Mouse (Mus musculus) heart, embryonic 14.5 days (tissue): ENCODE data around the gene Rras. TPM values are rescaled to one million over a fixed set of nuclear protein-coding genes. Genes with fewer than 3 reads are reported as not detected.

Experiments
- ATAC-seq: fragments of 200-750 bp; cut with Nextera tagmentation; 2 replicates; pipeline ENCODE4 v1.8.0; 2017; ENCODE audit warnings: low read depth, moderate TSS enrichment; ENCODE audit not compliant: insufficient number of reproducible peaks, insufficient read depth, low FRiP score
- H3K27ac ChIP-seq, 2 experiments: fragments of 200-500 bp in 1 of 2; fragments of 300-500 bp in 1 of 2; sonication (generic) in 1 of 2; replicated peaks in 1 of 2; 2 replicates each; pipeline ENCODE4 v1.5.1; 2012 to 2014; ENCODE audit warnings: low read depth in 2 of 2, low read length in 2 of 2, control low read depth in 1 of 2, mild to moderate bottlenecking in 1 of 2, mixed read lengths in 1 of 2; ENCODE audit not compliant: control insufficient read depth in 1 of 2, insufficient read depth in 1 of 2
- H3K27me3 ChIP-seq: fragments of 300-500 bp; sonication (generic); 2 replicates; pipeline ENCODE4 v1.6.1; 2014; ENCODE audit warnings: mild to moderate bottlenecking, low read length, control low read depth; ENCODE audit not compliant: control insufficient read depth, insufficient read depth
- H3K36me3 ChIP-seq: fragments of 300-500 bp; sonication (generic); 2 replicates; pipeline ENCODE4 v1.6.1; 2014; ENCODE audit warnings: mild to moderate bottlenecking, control low read depth, low read length, mixed read lengths; ENCODE audit not compliant: control insufficient read depth, insufficient read depth
- H3K4me1 ChIP-seq, 2 experiments: fragments of 200-500 bp in 1 of 2; fragments of 300-500 bp in 1 of 2; sonication (generic) in 1 of 2; 2 replicates each; pipeline ENCODE4 v1.6.1; 2012 to 2014; ENCODE audit warnings: low read length in 2 of 2, control low read depth in 1 of 2, mixed read lengths in 1 of 2; ENCODE audit not compliant: control insufficient read depth in 2 of 2, insufficient read depth in 2 of 2
- H3K4me2 ChIP-seq: fragments of 300-500 bp; sonication (generic); 2 replicates; pipeline ENCODE4 v1.6.1; 2014; ENCODE audit warnings: mild to moderate bottlenecking, low read length
- H3K4me3 ChIP-seq, 2 experiments: fragments of 200-500 bp in 1 of 2; fragments of 300-500 bp in 1 of 2; sonication (generic) in 1 of 2; 2 replicates each; pipeline ENCODE4 v1.5.1; 2012 to 2014; ENCODE audit warnings: low read length in 2 of 2, mild to moderate bottlenecking in 2 of 2, control low read depth in 1 of 2, low read depth in 1 of 2, moderate library complexity in 1 of 2; ENCODE audit not compliant: control insufficient read depth in 1 of 2, insufficient read depth in 1 of 2
- H3K9ac ChIP-seq: fragments of 300-500 bp; sonication (generic); 2 replicates; pipeline ENCODE4 v1.6.1; 2014; ENCODE audit warnings: mild to moderate bottlenecking, low read length
- H3K9me3 ChIP-seq: fragments of 300-500 bp; sonication (generic); 2 replicates; pipeline ENCODE4 v1.6.1; 2016; ENCODE audit warnings: low read length, control low read depth; ENCODE audit not compliant: control insufficient read depth
- WGBS: fragments of 180-500 bp; shearing (Covaris S2); extraction: QIAGEN DNeasy Blood & Tissue Kit; methylation state at CpG from one replicate; pipeline ENCODE4 v1.1.7; 2014; 5-methylcytosine and 5-hydroxymethylcytosine counted together
- polyA plus RNA-seq: library from polyadenylated mRNA; unstranded; fragments of >200 nt; fragmentation: Nextera tagmentation; extraction: Ambion mirVana; gene quantifications from 2 replicates; pipeline ENCODE4 v1.2.1, GENCODE M21; 2014

Gene Rras
- polyA plus RNA-seq, 1 experiment from 2014 or later = 108 TPM

DNA sequence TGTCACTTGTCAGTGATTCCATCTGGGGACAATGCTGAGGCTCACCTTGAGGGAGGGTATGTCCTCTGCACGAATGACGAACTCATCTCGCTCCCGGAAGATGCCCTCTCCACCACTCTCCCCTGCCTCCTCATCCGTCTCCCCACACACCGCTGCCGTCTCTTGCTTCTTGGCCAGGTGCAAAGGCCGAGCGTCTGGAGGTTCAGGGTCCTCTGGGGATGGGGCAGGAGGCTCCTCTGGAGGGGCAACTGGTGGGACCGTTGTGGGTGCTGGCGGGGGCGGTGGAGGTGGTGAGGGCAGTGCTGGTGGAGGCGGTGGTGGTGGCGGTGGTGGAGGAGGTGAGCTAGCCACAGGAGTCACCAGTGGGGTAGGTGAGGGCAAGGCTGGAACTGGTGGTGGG lies 25.5 kb downstream of the Rras start:
- no peak overlapping the region for H3K9ac ChIP-seq
- H3K36me3 ChIP-seq = peaks cover 100% of the 10 kb centered on the region
- H3K27me3 ChIP-seq = no peaks in the 10 kb centered on the region
- ATAC-seq = no peak
- no peaks in the 10 kb centered on the region for H3K4me1 ChIP-seq
- H3K27ac ChIP-seq = no peak overlapping the region
- H3K9me3 ChIP-seq = no peaks in the 10 kb centered on the region
- H3K4me3 ChIP-seq = no peak overlapping the region
- H3K4me2 ChIP-seq = no peak overlapping the region
- WGBS = 97% methylated on average over 14 of the region's 14 CpGs

DNA sequence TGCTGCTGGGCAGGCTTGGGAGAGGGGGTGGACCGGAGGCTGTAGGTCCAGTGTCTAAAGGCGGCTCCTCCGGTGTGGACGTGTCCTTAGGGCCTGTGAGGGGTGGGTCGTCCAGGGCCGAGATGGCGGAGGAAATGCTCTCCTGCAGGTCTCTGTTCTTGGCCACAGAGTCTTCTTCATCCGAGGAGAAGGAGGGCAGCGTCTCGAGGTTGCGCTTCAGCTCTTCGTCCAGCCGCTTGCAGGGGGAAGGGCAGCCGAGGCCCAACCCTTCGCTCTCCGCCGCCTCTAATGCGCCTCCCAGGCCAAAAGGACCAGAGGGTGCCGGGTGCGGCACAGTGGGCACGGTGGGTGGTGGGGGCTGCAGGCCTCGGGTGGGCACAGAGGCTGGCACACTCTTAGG lies 28.0 kb downstream of the Rras start:
- Histone ChIP-seq H3K27ac (no peak overlapping the region), H3K4me1 (0 out of 4 replicates have a peak, but pooled peaks cover 0 to 2% of the 10 kb centered on the region in 2 experiments), H3K4me3 (no peak overlapping the region), H3K9me3 (no peaks in the 10 kb centered on the region), H3K9ac (no peak overlapping the region), H3K27me3 (no peaks in the 10 kb centered on the region), H3K36me3 (peaks cover 100% of the 10 kb centered on the region), H3K4me2 (no peak overlapping the region)
- WGBS = 95% methylated on average over 22 of the region's 22 CpGs
- ATAC-seq = no peak

DNA sequence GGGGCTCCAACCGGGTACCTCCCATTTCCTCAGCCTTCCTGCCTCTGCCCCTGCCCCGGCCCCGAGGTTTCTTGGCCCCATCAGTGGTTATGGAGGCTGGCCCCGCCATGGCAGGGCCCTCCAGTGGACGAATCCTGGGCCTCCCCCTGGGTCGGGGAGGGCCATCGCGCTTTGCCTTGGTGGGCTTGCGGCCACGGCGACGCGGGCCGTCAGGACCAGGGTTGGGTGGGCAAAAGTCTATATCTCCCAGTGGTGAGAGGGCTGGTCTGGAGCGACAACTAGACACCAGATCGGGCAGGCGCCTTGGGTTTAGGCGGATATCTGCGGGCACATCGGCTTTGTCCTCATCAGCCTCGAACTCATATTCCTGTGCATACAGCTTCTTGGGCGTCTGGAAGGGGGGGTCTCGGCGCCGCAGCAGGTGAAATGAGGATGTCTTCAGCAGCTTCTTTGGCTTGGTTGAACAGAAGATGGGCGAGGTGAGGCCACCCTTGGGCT lies 29.1 kb downstream of the Rras start:
- Histone ChIP-seq H3K36me3 (peaks cover 89% of the 10 kb centered on the region), H3K9ac (no peak overlapping the region), H3K4me1 (peaks cover 7 to 13% of the 10 kb centered on the region in 2 experiments; a peak in 3 of 4 replicates), H3K27ac (no peak overlapping the region), H3K4me3 (no peak overlapping the region), H3K4me2 (no peak overlapping the region), H3K27me3 (no peaks in the 10 kb centered on the region), H3K9me3 (no peaks in the 10 kb centered on the region)
- no peak for ATAC-seq
- 92% methylated on average over 26 of the region's 26 CpGs for WGBS

DNA sequence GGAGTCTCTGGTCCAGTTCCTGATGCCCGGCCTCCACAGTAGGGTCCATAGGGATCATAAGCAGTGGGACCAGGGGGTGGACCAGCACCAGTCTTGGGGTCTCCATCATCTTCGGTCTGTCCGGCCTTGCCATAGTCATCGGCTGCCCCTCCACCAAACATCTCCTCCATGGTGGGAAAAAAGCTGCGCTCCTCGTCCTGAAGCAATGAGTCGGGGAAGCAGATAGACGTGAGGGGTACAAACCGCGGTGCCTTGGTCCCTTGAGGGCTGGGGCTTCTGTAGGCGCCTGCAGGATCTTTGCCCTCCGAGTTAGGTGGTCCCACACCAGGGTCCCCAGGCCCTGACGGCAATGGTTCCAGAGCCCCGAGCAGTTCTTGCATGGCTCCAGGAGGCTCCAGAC lies 29.7 kb downstream of the Rras start:
- Histone ChIP-seq H3K4me1 (peaks cover 7 to 14% of the 10 kb centered on the region in 2 experiments; a peak in 3 of 4 replicates), H3K4me3 (no peak overlapping the region), H3K36me3 (peaks cover 83% of the 10 kb centered on the region), H3K27ac (no peak overlapping the region), H3K27me3 (no peaks in the 10 kb centered on the region), H3K9ac (no peak overlapping the region), H3K9me3 (no peaks in the 10 kb centered on the region), H3K4me2 (no peak overlapping the region)
- no peak for ATAC-seq
- 96% methylated on average over 14 of the region's 14 CpGs for WGBS

DNA sequence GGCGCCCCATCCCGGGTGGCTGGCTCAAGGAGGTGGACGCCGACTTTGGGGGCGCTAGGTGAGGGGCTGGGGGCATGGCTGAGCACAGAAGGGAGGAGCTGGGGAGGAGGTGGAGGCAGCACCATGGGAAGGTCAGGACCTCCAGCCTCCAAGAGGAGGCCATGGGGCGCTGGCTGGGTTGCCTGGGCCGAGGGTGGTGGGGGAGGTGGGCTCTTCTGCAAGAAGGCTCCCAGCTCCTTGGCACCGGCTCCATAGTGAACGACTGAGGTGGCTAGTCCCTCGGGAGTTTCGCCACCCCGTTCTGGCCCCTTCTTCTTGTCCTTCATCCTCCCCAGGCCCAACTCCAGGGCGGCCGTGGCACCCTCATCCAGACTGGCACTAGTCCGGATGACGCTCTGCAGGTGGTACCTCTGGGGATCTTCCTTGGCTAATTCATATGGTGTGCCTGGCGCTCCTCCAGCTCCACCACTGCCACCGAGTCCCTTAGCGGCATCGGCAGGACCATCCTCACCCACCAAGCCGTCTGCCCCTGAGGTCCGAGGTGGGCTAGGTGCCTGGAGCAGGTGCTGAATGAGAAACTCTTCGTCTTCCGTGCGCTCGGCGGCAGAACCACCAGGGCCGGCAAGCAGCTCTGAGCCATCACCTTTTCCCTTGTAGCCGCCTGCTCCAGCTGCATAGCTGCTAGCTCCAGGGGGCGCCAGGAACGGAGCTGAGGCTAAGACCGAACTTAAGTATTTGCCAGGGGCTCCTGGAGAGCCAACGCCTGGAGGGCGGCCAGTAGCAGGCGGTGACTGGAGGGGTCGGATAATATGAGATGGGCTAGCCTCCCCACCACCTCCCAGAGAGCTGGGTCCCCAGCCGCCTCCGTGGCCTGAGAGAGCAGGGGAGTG lies 30.5 kb downstream of the Rras start:
- 92% methylated on average over 36 of the region's 38 CpGs for WGBS
- Histone ChIP-seq H3K4me1 (peaks cover 7 to 14% of the 10 kb centered on the region in 2 experiments; a peak in 3 of 4 replicates), H3K9ac (no peak overlapping the region), H3K4me3 (no peak overlapping the region), H3K9me3 (no peaks in the 10 kb centered on the region), H3K4me2 (no peak overlapping the region), H3K27me3 (no peaks in the 10 kb centered on the region), H3K36me3 (peaks cover 75% of the 10 kb centered on the region), H3K27ac (no peak overlapping the region)
- no peak for ATAC-seq

DNA sequence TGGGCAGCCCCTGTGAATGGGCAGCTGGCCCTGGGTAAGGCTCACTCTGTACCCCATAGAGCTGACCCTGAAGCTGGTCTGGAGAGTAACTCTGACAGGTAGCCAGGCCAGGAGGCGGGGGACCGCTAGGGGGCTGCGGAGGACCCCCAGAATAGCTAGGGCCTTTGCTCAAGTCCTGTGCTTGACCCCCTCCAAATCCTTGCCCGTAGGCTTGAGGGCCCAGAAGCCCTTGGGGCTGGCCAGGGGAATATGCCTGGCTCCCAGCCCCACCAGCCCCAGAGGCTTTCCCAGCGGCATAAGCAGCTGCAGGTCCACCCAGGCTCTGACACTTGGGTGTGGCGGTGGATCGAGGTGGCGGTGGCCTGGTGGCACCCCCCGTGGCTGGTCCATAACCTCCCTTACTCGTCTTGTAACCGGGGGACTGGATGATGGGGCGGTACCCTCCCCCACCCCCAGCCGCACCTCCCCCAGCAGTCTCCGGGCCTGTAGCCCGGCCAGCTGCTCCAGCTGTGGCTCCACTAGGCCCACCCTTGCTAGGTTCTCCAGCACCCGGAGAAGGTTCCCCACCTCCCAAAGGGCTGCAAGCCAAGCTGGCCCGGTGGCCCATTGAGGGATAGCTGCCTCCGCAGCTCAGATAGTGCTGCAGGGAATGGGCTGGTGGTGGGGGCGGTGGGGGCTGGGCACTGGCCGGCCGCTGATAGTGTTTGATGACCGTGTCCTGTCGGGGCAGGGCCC lies 31.3 kb downstream of the Rras start:
- Histone ChIP-seq H3K27ac (no peak overlapping the region), H3K27me3 (no peaks in the 10 kb centered on the region), H3K4me2 (no peak overlapping the region), H3K4me3 (no peak overlapping the region), H3K36me3 (peaks cover 67% of the 10 kb centered on the region), H3K4me1 (peaks cover 7 to 14% of the 10 kb centered on the region in 2 experiments; a peak in 3 of 4 replicates), H3K9ac (no peak overlapping the region), H3K9me3 (no peaks in the 10 kb centered on the region)
- WGBS = 92% methylated on average over 23 of the region's 23 CpGs
- ATAC-seq = no peak

DNA sequence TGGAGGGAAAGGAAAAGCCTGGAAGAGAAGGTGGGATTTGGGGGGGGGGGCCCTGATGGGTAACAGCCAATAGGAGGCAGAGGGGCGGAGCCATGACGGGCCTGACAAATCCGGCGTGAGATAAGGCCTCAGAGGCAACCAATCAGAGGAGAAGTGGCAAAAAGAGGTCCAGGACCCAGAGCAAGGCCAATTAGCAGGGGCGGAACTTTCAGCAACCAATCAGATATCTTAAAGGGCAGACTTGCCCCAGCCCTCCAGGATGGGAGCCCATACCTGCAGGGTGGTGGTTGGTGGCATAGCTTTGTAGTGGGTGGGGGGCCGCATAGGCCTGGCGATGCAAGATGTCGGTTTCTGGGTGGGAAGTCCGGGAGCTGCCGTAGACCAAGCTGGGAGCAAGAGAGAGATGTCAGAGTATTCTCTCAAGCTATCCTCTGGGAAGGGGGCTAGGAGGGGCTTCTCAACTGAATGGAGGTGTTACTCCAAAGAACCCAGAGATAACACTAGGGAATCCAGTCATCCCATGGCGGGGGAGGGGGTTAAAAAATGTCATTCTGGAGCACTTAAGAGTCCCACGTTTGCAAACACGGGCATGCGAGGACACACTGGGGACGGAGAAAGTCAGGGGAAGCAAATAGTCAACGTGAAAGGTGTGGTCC lies 33.3 kb downstream of the Rras start:
- Histone ChIP-seq H3K4me1 (peaks cover 7 to 14% of the 10 kb centered on the region in 2 experiments; a peak in 3 of 4 replicates), H3K4me3 (peak overlapping the region; percentile 75 to 99), H3K9me3 (no peaks in the 10 kb centered on the region), H3K27me3 (no peaks in the 10 kb centered on the region), H3K36me3 (peaks cover 47% of the 10 kb centered on the region), H3K9ac (peak overlapping the region; percentile 92), H3K4me2 (peak overlapping the region; percentile 97), H3K27ac (peak overlapping the region; percentile 87 to 97; a peak in 3 of 4 replicates)
- 6% methylated on average over 16 of the region's 16 CpGs for WGBS
- ATAC-seq = no peak
